Mouse (Mus musculus) A20 (cell line): ENCODE measurements at regions not wholly inside any gene's neighbourhood (a gene's known extent, or its start where the extent isn't known, plus 50 kb on each side); places are given as distances from the start of the nearest gene placed in this dataset.

Experiments used
- DNase-seq: peaks from one replicate; pipeline ENCODE4 v3.0.0-alpha.2; 2011; ENCODE audit warnings: low read depth, low spot score

DNA sequence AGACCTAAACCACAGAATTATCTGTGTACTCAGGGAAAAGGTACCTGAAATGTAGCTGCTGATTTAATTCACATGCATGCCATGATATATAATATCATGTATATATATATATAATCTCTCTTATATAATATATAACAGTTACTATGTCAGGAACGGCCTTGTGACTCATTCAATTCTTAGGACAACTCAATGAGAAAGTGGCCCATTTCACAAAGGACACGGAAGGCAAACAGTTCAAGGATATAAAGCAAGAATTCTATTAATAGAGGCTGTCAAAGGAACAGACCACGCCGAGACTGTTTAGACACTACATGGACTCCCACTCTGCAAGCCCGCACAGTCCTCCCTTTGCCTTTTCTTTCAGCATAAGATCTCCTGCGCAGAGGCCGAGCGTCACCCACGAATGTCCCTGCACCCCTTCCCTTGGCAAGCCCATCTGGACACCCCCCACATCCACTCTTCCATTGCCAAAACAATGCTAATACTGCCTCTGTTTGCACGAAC, 148.0 kb upstream of the Klf14 start:
- DNase-seq: no peak

DNA sequence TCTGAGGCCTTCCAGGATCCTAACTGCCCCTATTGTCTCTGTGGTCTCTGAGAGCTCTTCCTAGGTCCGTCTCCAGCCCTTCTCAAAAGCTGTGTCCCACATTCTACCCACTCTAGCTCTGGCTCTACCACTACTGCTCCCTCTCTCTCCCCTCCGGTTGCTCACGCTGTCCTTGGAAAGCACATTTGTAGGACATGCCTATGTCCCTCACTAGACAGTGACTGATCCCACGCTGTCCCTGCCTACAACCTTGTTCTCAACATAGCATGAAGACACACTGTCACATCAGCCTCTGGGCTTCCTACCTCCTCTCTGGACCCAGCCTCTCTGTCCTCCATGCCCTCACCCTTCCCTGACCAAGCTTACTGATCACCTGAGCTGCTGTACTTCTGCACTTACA, 148.5 kb upstream of the Klf14 start:
- no peak for DNase-seq

DNA sequence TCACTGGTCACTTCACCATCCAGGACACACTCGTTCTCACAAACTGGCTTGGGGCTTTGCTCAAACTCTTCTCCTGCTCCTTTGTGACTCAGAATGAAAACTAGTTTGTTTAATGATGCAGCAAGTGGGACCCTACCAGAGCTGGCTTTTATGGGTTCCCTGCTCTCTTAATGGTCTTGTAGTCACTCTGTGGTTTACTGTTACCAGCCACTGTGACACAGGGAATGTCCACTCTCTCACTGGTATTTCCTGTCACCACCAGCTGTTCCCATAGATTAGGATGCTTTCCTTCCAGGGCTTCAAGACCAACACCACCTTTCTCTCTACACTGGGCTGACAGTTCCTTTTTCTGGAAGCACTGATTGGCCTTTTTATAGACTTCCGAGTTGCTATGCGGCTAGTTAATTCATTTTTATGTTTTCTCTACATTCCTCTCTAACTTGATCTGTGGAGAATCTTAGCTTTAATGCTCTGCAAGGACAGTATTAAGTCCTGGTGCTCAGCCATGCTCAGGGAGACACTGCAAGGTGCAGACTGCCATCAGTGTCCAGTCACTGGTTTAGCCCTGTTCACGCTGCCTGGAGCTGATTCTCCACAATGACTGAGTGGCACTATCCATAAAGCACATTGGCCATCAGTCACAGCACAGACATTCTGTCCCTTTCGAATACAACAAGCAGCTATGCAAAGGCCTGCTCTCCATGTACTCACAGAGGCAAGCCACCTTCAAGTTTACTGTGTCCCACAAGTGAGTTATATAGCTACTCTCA, 149.2 kb upstream of the Klf14 start:
- DNase-seq: no peak

DNA sequence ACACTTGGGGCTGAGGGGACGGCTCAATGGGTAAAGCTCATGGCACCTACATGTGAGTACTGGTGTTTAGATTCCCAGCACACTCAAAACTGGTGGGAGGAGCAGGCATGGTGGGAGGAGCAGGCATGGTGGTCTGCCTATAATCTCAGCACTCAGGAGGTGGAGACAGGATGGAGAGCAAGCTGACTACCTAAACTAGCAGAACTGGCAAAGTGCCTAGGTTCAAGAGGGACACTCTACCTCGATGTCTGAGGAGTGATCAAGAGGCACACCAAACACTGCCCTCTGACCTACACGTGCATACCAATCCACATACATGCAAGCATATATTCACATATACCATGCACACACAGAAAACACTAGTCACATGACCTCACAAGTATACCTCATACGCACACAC, 150.7 kb upstream of the Klf14 start:
- DNase-seq: no peak

DNA sequence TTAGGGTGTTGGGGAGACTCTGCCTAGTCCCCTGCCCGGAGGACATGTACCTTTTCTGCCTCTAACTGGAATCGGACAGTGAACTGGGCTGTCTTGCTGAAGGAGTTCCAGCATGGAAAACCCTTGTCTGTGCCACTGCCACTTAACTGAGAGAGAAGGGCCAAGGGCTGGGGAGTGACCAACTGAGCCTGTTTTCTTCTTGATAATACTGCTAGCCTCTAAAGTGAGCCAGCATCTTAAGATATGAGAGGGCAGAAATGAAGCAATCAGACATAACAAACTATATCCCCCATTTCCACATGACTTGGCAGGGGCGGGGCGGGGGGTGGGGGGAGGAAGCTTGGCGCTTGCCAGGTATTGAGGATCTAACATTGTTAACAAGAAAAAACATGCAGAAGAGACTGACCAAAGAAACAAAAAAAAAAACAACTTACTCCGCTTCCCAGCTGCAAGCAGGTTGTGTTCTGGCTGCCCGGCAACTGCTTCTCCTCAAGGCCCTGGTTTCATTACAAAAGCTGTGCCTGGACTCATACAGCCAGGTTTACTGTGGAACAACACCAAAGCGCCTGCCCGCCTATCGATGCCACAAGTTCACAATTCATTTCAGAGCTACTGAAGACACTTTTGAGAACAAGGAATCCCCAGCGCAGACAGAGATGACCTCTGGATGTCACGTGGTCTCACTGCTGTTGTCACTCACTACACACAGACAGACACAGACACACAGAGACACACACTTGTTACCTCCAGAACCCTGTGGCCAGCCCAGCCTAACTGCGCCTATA, 153.6 kb upstream of the Klf14 start:
- DNase-seq: no peak

DNA sequence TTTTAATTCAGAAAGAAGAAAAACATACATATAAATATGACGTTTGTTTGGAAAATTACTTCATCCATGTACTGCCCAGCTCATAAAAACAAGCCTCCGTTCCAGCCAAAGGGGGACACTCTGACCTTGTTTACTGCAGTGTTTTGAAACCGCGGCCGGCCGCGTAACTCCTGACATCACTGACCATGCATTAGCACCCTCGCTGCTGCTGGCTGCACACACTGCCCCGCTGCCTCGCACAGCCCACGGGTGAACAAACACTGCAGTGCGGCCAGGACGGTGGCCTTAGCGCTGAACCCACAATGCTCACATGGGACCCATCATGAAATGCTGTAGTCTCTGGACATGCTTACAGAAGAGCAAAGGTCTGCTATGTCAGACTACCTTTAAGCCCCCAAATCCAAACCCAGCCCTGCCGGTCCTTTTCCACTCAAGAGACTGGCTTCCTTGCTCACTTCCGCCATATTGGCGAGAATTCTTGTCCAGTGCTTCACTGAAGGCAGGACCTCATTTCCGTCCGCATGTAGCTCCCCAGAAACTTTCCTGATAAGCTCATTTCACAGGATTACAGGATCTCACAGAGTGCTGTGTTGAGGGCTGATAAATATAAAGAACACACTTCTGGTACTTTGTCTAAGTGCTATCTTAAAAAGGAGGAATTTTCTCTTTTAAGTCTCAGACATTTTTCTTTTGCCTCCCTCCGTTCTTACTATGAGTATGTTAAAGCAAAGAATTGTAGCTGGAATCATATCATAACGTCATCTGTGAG, 154.9 kb upstream of the Klf14 start:
- no peak for DNase-seq

DNA sequence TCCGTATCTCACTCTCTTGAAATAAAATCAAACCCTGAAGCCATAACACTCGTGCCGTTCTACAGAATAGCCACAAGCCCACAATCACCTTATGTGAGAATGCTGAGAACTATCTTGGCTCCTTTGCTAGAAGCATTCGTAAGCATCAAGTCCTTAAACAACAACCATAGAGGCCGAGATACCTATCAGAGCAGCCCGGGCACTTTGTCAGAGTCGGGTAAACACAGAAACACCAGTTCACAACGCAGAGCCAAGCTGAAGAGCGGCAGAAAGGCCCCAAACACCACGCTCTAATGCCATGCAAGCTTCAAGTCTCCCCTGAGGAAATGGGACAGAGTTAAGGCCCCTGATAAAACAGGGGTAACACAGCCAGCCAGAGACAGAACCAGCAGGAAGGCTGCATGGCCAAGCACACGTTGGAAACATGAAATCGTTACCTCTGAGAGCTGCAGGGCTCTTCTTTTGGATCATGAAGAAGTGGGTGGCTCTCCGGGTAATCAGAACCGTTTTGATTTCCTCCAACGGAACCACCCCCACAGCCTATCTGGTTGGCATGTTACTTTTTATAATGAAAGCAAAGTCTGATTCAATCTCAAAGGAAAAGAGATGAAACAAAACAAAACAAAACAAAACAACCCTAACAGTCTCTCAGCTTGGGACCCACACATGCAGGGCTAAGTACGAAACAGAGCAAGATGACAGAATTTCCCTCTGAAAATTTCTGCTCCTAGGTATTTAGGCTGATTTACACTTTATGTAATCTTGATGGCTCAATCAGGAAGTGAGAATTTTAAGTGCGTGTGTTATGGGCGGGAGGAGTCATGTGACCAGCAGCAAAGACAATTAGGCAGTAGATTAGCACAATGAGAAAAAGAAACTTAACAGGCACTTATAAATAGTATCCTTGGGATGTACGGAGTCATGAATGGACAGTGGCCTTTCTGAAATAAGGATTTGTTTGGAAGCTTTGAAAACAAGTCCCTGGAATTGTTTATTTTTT, 155.8 kb upstream of the Klf14 start:
- DNase-seq: peak; percentile 24

DNA sequence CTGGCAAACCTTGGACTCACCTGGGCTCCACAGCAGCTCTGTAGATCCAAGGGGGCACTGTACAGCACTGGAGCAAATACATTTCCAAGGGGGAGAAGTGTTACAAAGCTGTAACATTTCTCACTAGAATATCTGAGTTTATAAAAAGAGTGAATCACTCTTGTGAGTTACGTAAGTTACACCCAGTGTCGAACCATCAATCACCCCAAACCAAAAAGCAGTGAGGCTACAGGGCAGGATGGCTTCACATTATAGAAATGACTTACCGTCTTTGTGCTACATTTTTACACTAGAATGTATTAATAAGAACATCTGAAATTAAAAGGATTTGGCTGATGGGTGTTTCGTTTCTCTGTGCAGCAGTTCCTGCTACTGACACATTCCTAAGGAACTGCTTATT, 156.7 kb upstream of the Klf14 start:
- DNase-seq: no peak

DNA sequence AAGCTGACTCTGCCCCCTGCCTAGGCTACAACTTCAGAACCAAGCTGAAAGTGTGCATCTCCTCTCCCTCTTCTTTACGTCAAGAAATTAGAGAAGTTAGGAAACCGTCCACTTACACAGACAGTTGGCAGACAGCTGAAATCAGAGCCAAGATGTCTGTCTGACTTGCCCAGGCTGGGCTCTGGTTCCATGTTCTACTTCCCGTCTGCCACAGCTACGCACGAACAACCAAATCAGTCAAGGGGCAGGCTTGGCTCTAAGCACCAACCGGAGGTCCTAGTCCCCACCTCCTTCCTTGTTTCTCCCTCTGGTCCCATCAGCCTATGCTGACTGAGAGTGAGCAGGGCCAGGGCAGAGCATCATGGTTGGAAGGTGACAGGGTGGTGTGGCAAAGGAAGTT, 157.5 kb upstream of the Klf14 start:
- DNase-seq: no peak

DNA sequence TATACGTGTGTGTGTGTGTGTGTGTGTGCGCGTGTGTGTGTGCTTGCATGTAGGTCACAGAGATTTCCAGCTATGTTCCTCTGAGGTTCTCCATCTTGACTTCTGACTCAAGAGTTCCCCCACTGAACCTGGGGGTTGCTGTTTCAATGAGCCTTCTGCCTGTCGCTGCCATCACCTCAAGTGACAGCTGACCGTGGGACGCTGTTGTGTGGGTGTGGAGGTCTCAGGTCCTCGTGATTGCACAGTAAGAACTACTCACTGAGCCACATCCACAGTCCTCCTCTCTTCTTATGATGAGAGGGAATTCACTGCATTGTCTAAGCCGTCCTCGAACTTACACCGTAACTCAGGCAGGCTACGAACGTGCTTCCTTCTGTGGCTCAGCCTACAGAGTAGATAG, 158.8 kb upstream of the Klf14 start:
- DNase-seq: no peak

DNA sequence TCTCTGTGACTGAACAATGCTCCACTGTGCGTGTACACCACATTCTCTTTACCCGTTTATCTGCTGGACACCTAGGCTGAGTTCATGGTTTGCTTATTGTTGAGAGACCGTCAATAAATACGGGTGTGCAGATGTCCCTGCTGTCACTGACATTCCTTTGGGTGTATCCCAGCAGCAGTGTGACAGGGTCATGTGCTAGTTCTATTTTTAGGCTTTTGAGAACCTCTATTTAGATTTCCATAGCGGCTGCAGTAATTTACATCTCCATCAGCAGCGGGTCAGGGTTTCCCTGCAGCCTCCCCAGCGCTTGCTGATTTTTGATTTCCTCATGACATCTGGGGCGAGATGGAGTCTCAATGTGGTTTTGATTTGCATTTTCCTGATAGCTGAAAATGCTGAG, 162.1 kb upstream of the Klf14 start:
- no peak for DNase-seq

DNA sequence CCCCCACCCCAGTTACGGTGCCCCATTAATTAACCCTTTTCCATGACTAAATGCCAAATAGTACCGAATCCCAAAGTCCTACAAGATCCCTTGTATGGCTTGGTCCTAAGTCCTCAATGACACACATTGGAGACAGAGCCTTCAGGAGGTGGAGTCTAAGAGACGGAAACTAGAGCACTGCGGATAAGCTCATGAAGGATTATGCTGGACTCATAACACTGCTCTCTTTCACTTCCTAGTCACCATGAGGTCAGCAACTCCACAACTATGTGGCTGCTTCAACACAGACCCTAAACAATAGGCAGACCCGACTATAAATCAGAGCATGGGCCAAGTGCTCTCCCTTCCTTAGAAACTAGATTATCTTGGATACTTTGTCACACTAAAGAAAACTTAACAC, 164.0 kb upstream of the Klf14 start:
- peak; percentile 76 for DNase-seq

DNA sequence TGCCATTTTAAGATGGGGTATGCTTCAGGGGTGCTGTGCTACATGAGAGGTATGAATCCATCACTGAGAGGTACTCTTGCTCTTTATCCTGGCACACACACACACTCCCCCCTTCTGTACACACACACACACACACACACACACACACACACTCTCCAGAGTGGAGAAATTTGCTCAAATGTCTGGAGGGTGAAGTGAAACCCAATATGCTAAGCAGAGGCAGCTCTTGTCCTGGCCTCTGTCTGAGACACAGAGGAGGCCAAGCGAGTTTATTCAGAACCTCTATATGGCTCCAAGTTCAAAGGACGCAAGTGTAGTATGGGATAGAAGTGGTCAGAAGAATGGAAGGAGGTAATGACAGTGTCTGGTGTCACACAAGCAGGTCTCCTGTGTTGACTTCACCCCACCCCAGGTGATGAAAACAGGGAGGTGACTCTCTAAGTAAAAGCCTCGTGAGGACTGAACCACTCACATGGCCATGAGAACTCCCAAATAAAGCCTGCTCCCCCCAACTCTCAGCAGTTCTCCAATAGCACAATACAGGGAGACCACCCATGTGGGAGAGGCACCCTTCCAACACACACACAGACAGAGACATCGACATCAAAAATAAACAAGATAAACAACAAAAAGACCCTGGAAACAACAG, 164.6 kb upstream of the Klf14 start:
- peak; percentile 81 for DNase-seq

DNA sequence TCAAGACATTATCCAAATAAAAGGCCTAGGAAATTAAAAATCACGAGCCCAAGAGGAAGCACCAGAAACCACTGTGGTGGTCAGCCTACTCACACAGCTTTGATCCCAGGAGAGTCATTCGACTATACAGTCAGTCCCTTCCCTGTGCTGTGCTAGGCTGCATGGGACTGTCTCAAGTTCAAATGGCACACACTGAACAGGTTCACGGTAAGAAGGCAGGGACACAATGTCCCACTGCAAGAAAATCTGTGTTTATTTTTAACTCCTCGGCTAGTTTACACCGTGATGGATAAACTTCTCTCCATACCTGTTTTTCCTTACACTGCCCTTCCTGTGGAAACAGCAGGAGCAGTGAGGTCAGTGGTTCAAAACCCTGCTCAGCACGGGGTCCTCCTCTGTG, 165.2 kb upstream of the Klf14 start:
- peak; percentile 64 for DNase-seq

DNA sequence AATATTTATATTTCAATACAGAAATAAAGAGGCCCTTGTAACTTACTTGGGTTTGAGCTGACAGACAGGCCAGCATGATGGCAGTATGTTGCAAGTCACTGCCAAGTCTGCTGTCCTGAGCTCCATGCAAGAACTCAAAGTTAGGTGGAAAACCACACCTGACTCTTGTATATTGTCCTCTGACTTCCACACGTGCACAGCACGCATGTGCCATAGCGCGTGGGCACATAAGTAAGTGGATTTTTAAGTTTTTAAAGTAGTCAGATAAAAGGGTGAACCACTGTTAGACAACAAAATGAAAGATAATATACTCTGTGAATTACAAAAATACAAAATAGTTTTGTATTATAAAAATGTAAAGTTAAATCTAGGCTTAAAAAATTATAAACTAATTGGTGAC, 166.0 kb upstream of the Klf14 start:
- DNase-seq: peak; percentile 65

DNA sequence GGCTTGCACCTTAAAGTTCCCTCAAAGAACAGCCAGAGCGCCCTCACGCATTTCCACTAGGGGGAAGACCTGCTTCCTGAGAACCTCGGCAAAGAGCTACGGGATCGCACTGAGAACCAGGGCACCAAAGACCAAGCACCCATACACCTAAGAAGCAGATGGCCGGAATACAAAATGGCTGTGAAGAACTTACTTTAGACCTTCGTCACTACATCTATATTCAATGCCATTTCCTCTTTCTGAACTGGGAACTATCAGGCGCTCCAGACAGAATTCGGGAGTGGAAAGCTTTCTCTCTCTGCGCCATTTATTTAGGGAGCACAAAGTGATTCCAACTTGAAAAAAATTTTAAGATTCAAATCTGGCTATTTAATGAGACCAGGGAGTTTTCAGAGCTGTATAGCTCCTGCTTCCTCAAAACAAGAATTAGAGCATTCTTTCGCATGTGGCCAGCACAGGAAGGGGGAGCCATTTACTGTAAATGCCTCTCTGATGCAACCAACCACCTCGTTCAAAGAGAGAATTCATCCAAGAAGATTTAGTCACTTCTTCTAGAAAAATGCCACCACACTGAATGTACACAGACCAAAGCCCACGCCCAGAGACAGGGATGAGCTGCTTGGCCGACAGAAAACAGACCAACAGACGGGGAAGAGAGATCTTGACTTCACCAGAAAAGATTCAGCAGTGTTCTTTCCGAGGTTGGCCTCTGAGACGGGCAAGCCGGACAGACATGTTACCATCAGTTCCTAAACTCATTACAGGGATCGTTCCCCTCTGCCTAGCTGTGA, 166.6 kb upstream of the Klf14 start:
- peak; percentile 90 for DNase-seq

DNA sequence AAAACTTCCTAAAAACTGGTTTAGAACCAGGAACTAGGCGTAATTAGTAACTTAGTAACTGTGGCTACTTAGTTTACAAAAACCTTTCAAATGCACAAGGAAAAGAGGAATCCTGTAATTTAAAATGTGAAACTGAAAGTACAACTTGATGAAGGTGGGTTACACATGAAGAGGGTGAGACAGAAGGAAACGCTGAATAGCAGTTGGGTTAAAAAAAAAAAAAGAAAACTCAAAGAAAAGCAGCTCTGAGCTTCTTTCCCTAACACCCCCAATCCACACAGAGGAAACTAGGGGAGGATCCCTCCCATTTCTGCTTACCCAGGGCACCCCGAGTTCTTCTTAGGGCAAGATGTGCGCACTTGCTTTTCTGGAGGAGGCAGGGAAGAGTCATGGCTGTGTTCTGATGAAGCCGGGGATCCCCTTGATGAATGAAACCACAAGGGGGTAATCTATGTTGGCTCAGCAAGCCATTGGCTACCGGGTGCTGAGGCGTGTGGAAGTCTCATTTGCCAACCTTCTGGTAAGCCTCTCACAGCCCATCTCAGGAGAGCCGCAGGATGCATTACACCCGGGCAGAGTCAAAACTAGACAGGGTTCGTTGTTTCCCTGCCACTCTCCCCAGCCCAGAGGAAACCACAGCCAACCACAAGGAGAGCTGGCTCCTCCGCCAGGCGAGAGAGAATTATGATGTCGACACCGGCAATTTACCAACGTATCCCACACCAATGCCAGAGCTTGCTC, 167.4 kb upstream of the Klf14 start:
- peak; percentile 91 for DNase-seq

DNA sequence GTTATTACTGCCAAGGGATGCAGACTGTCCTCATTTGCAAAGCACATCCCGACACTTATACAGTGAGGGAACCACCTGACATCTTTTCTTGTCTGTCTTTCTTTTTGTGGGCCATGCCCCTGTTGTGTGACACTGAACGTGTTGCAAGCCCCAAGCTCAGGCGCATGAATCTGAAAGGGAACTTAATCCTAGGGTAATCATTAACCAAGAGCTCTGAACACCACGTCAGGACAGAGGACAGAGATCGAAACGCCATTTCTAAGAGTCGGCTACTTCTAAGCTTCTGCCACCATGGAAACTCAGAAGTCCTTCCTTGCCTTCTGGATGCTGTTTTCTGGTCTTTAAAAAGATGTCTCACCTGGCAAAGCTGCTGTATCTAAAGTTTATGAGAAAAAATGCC, 170.3 kb upstream of the Klf14 start:
- no peak for DNase-seq

DNA sequence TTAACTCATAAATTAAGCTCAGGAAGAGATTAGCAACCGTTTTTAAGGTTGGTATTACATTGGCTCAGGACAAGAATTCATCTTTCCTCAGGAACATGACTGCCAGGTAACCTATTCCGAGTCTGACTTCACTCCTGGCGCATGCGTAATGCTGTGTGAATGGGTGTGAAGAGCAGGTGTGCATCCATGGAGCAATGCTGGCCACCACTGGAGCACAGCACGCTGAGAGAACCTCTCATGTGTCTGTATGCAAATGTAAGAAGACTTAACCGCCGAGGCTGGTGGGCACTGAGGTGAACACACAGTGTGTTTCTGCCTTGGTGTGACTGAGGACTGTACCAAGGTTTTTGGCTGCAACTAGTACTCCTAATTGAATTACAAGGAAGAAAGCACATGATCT, 171.1 kb upstream of the Klf14 start:
- peak; percentile 48 for DNase-seq
